Mouse (Mus musculus): ENCODE measurements around the gene Klk1.

- no peak for TF ChIP-seq CTCF (IDR thresholded peaks at IDR 0.05; ENCODE audit: low read depth, low read length)
- no peak for TF ChIP-seq POLR2A (IDR thresholded peaks at IDR 0.05; ENCODE audit: extremely low read depth, insufficient read depth, low read length)
These were observed 28.0 kb downstream of the Klk1 start for GRCm38 (mm10) chr7:44253023-44253616.
